Mouse (Mus musculus) liver, embryonic 14.5 days (tissue): ENCODE data around the gene Baz2a. TPM values are rescaled to one million over a fixed set of nuclear protein-coding genes. Genes with fewer than 3 reads are reported as not detected.

Source experiments
- ATAC-seq: fragments of 200-750 bp; cut with Nextera tagmentation; 2 replicates; pipeline ENCODE4 v1.8.0; 2017; ENCODE audit warnings: moderate number of reproducible peaks, mild to moderate bottlenecking, moderate library complexity; ENCODE audit not compliant: insufficient read depth
- DNase-seq, 3 experiments: peaks; one replicate each; pipeline ENCODE4 v3.0.0-alpha.2; 2012 to 2013; ENCODE audit warnings: low read depth in 3 of 3, low spot score in 3 of 3
- H3K27ac ChIP-seq: fragments of 300-500 bp; sonication (generic); 2 replicates; pipeline ENCODE4 v1.5.1; 2014; ENCODE audit warnings: moderate library complexity, mild to moderate bottlenecking, control low read depth, inconsistent platforms
- H3K27me3 ChIP-seq: fragments of 300-500 bp; sonication (generic); 2 replicates; pipeline ENCODE4 v1.6.1; 2014; ENCODE audit warnings: mild to moderate bottlenecking, low read length, moderate library complexity; ENCODE audit not compliant: control insufficient read depth, insufficient read depth
- H3K36me3 ChIP-seq: fragments of 300-500 bp; sonication (generic); replicated peaks from 2 replicates; pipeline ENCODE4 v1.6.1; 2014; ENCODE audit warnings: low read depth; ENCODE audit not compliant: control insufficient read depth, insufficient read depth
- H3K4me1 ChIP-seq, 2 experiments: fragments of 200-500 bp in 1 of 2; fragments of 300-500 bp in 1 of 2; sonication (generic) in 1 of 2; replicated peaks; 2 replicates each; pipeline ENCODE4 v1.6.1; 2012 to 2014; ENCODE audit warnings: antibody characterized with exemption in 1 of 2, inconsistent platforms in 1 of 2, low read length in 1 of 2; ENCODE audit not compliant: control insufficient read depth in 2 of 2, insufficient read depth in 2 of 2
- H3K4me2 ChIP-seq: fragments of 300-500 bp; sonication (generic); 2 replicates; pipeline ENCODE4 v1.6.1; 2014; ENCODE audit warnings: low read depth, mild to moderate bottlenecking, control low read depth, moderate library complexity
- H3K4me3 ChIP-seq, 2 experiments: fragments of 200-500 bp in 1 of 2; fragments of 300-500 bp in 1 of 2; sonication (generic) in 1 of 2; 2 replicates each; pipeline ENCODE4 v1.5.1; 2012 to 2014; ENCODE audit warnings: low read depth in 2 of 2, low read length in 2 of 2, mild to moderate bottlenecking in 2 of 2, control low read depth in 1 of 2, inconsistent platforms in 1 of 2, moderate library complexity in 1 of 2; ENCODE audit not compliant: insufficient read depth in 1 of 2
- H3K9ac ChIP-seq: fragments of 300-500 bp; sonication (generic); replicated peaks from 2 replicates; pipeline ENCODE4 v1.6.1; 2014; ENCODE audit warnings: mild to moderate bottlenecking, control low read depth, moderate library complexity
- H3K9me3 ChIP-seq: fragments of 300-500 bp; sonication (generic); 2 replicates; pipeline ENCODE4 v1.6.1; 2016; ENCODE audit warnings: low read length, mixed read lengths; ENCODE audit not compliant: control insufficient read depth
- CTCF ChIP-seq: IDR thresholded peaks from 2 replicates; pipeline ENCODE4 v1.5.1; 2016; ENCODE audit warnings: antibody characterized with exemption, low read depth, control low read depth
- EP300 ChIP-seq: IDR thresholded peaks from 2 replicates; pipeline ENCODE4 v1.6.1; 2016; ENCODE audit warnings: antibody characterized with exemption, low read depth
- WGBS: fragments of 180-500 bp; shearing (Covaris S2); extraction: QIAGEN DNeasy Blood & Tissue Kit; methylation state at CpG from one replicate; pipeline ENCODE4 v1.1.7; 2014; ENCODE audit not compliant: insufficient replicate concordance; 5-methylcytosine and 5-hydroxymethylcytosine counted together
- polyA plus RNA-seq, 2 experiments: library from polyadenylated mRNA; depleted of rRNA in 1 of 2; stranded (reverse) in 1 of 2; unstranded in 1 of 2; fragments of >200 nt; fragmentation: Nextera tagmentation in 1 of 2; extraction: Ambion mirVana in 1 of 2; gene quantifications; 2 replicates each; pipeline versions ENCODE4 v1.2.1 to v1.2.3; 2012 to 2014

The Baz2a gene
- polyA plus RNA-seq, 2 experiments, result 9.1 to 9.5 TPM

DNA sequence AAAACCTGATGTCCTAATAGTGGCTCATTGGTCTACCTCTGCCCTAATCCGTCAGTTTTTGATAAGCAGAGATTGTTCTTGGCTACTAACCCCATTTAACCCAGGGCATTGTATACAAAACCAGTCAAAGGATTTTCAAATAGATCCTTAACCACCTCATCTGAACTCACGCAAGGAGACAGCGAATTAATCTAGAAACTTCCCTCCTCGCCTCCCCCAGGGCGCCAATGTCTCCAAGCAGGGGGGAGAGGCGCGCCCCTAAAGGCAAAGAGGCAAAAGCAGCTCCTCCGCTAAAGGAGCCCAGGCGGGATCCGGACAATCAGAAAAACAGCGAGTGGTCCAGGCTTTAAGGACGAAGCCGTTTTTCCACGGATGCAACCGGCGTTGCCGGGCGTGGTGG is 33.2 kb upstream of the Baz2a start:
- peak overlapping the region; percentile 92 for H3K9ac ChIP-seq
- H3K4me1 ChIP-seq, result peaks cover 25 to 29% of the 10 kb centered on the region in 2 experiments
- DNase-seq (no peak), ATAC-seq (no peak)
- under 1% methylated on average over 18 of the region's 18 CpGs for WGBS
- no peaks in the 10 kb centered on the region for H3K9me3 ChIP-seq
- H3K27me3 ChIP-seq, result no peaks in the 10 kb centered on the region
- H3K4me2 ChIP-seq, result peak overlapping the region; percentile 96
- no peaks in the 10 kb centered on the region; the same call in none of the 2 replicates for H3K36me3 ChIP-seq
- H3K27ac ChIP-seq, result peak overlapping the region; percentile 93
- TF ChIP-seq EP300 (no peak), CTCF (0 out of 2 replicates have a peak, but pooled peaks have one; percentile 9)
- peak overlapping the region; percentile 96 to 98 for H3K4me3 ChIP-seq

DNA sequence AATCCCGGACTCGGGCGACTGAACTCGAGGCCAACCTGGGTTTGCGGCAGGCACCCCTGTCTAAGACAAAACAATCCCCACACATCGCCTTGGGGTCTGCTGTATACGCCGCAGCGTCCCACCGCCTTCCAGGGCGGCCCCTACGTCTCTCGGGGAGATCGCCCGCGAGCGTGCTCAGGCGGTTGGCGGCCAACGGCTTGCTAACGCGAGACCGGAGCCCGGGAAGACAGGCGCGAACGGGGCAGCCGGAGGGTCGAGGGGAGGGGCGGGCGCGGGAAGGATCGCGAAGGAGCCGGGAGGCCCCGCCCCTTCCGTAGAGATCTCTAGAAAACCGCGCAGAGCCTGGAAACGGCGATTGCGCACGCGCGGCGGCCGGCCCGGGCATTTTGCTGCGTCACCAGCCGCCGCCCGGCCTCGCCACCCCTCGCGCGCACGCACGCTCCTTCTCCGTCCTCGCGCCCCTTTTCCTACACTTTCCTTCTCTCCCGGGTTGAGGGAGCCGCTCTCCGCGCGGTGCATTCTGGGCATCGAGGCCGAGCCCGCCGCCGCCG is 32.7 kb upstream of the Baz2a start, which contains the start of gene Ptges3:
TSS of gene Ptges3 (plus strand) at position 354 of the 551 bp plus-strand sequence.
- ATAC-seq, result peak; percentile 89
- peak; percentile 83 to 90 (median 88) for DNase-seq
- Histone ChIP-seq H3K9ac (peak within 1 kb of the TSS; percentile 92), H3K4me2 (peak within 1 kb of the TSS; percentile 96), H3K9me3 (no peaks in the 10 kb centered on the region), H3K4me3 (peak within 1 kb of the TSS; percentile 96 to 98), H3K36me3 (peaks cover under 1% of the 10 kb centered on the region), H3K4me1 (peaks cover 28 to 29% of the 10 kb centered on the region in 2 experiments), H3K27ac (peak within 1 kb of the TSS; percentile 93), H3K27me3 (no peaks in the 10 kb centered on the region)
- 0% methylated on average over 70 of the region's 72 CpGs for WGBS
- TF ChIP-seq EP300 (no peak; the same call in 1 of the 2 replicates), CTCF (no peak)

DNA sequence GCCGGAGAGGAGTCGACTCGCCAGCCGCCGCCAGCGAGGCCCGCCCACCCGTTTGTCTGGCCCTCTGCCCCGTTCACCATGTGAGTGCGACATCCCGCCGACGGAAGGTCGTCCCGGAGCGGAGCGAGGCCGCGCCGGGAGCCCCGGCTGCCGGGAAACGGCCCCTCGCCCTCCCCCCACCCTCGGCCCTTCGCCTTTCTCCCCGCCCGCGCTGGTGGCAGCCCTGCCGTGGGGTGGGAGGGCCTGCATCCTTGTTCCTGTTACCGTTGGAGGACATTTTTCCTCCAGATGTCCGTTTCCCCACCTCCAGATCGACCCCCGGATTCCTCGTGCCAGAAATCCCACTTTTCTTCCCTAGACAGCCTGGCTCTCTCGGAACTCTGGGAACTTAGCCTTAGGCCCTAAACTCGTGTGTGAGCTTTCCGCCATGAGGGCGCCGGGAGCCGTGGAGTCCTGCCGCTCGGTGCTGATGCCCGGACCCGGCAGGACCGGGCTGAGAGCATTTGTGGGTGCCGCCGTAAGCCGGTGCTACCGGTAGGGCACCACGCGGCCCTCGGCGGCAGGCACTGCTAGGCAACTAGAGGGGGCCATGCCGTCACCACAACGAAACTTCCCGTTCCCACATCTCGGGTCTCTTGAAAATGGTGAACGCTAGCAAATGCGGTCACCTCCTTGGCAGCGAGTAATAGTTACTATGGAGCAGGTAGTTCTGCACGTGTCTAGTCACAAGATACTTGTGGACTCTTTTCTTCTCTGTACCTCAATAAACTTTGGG is 32.0 kb upstream of the Baz2a start:
- peak overlapping the region; percentile 92 for H3K9ac ChIP-seq
- peak overlapping the region; percentile 96 to 98 for H3K4me3 ChIP-seq
- TF ChIP-seq EP300, result no peak
- peak; percentile 52 for TF ChIP-seq CTCF
- no peaks in the 10 kb centered on the region for H3K27me3 ChIP-seq
- peaks cover 4% of the 10 kb centered on the region for H3K36me3 ChIP-seq
- DNase-seq (no peak), ATAC-seq (peak; percentile 37)
- H3K4me2 ChIP-seq, result peak overlapping the region; percentile 96
- WGBS, result under 1% methylated on average over 54 of the region's 62 CpGs
- H3K27ac ChIP-seq, result peak overlapping the region; percentile 93
- peaks cover 29 to 32% of the 10 kb centered on the region in 2 experiments for H3K4me1 ChIP-seq
- H3K9me3 ChIP-seq, result no peaks in the 10 kb centered on the region

DNA sequence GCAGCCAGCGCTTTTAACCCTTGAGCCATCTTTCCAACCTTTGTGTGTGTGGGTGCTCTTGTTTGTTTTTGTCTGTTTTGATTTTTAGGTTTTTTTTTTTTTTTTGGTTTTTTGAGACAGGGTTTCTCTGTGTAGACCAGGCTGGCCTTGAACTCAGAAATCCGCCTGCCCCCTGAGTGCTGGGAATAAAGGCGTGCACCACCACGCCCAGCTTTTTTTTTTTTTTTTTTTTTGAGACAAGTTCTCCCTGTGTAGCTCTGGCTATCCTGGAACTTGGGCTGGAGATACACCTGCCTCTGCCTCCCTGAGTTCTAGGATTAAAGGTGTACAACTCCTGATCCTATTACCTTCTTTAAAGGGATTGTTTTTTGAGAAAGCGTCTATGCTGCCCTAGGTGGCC is 30.3 kb upstream of the Baz2a start:
- H3K27ac ChIP-seq, result peak overlapping the region; percentile 93
- 34% methylated on average over 5 of the region's 5 CpGs for WGBS
- peak overlapping the region; percentile 96 to 98 for H3K4me3 ChIP-seq
- no peak for DNase-seq
- TF ChIP-seq CTCF (no peak), EP300 (no peak)
- peaks cover 31 to 35% of the 10 kb centered on the region in 2 experiments for H3K4me1 ChIP-seq
- H3K9ac ChIP-seq, result peak overlapping the region; percentile 92
- H3K9me3 ChIP-seq, result no peaks in the 10 kb centered on the region
- H3K36me3 ChIP-seq, result peaks cover 9% of the 10 kb centered on the region
- no peaks in the 10 kb centered on the region for H3K27me3 ChIP-seq
- peak overlapping the region; percentile 96 for H3K4me2 ChIP-seq
- ATAC-seq, result no peak
